Mouse (Mus musculus) forebrain, embryonic 11.5 days (tissue): Measurements from ENCODE around the gene Epn2. TPM values are rescaled to one million over a fixed set of nuclear protein-coding genes. Genes with fewer than 3 reads are reported as not detected.

ENCODE experiments used
- polyA plus RNA-seq: library from polyadenylated mRNA; unstranded; fragments of >200 nt; fragmentation: Nextera tagmentation; extraction: Ambion mirVana; gene quantifications from 2 replicates; pipeline ENCODE4 v1.2.1, GENCODE M21; 2014

Gene Epn2
- polyA plus RNA-seq, 1 experiment from 2014 or later: 31.2 TPM

Other genes starting within 250 kb of the Epn2 start
- gene Slc47a2, start 236.8 kb downstream of the Epn2 start, polyA plus RNA-seq: not detected in 2 replicates
- gene Slc47a1, start 201.3 kb downstream of the Epn2 start, polyA plus RNA-seq: 0.09 and 0.11 TPM in 2 replicates
- 1.3 TPM in 2 replicates for gene Rnf112, start 125.6 kb downstream of the Epn2 start, polyA plus RNA-seq
- 66.1 and 71.9 TPM in 2 replicates for gene Mfap4, start 94.3 kb downstream of the Epn2 start, polyA plus RNA-seq
- gene Mapk7, start 85.3 kb downstream of the Epn2 start, polyA plus RNA-seq: 80.1 and 81.6 TPM in 2 replicates
- 41.7 and 46.0 TPM in 2 replicates for gene B9d1, start 74.5 kb downstream of the Epn2 start, polyA plus RNA-seq
- 5.6 and 5.9 TPM in 2 replicates for gene Grap, start 73.6 kb upstream of the Epn2 start, polyA plus RNA-seq
- 0.65 and 0.92 TPM in 2 replicates for gene Fam83g, start 104.4 kb upstream of the Epn2 start, polyA plus RNA-seq
- not detected in 2 replicates for gene Slc5a10, start 141.1 kb upstream of the Epn2 start, polyA plus RNA-seq
- gene Prpsap2, start 182.4 kb upstream of the Epn2 start, polyA plus RNA-seq: 48.8 and 49.4 TPM in 2 replicates